Mouse (Mus musculus) cerebellum, postnatal 4 days (tissue): Measurements from ENCODE around the gene Olfr745.

Experiments
- DNase-seq, 2 experiments: peaks; one replicate each; pipeline ENCODE4 v3.0.0; 2022; ENCODE audit warnings: low spot score in 2 of 2, mixed read lengths in 1 of 2

The Olfr745 gene

GRCm38 (mm10) chr14:50639088-50639487 is at the start of gene Olfr745:
Gene Olfr745, plus strand, starts transcription at chr14:50639388.
- DNase-seq, result no peak

GRCm38 (mm10) chr14:50614579-50614978 is 24.6 kb upstream of the Olfr745 start, which contains the start of gene Olfr744:
Gene Olfr744, plus strand, starts transcription at chr14:50614879.
- DNase-seq, result no peak

GRCm38 (mm10) chr14:50646783-50647182 is 7.6 kb downstream of the Olfr745 start, which contains the start of gene Olfr746:
Gene Olfr746, plus strand, starts transcription at chr14:50647083.
- no peak for DNase-seq

- DNase-seq, result no peak
Measured at GRCm38 (mm10) chr14:50693106-50693505, 53.9 kb downstream of the Olfr745 start, which contains the start of gene Olfr747. Gene Olfr747, minus strand, starts transcription at chr14:50693206.
